Mouse (Mus musculus): ENCODE results near the gene Rmi2.
"Not testable (repeated sequence)": the region's sequence is repeated elsewhere in the genome, so short reads cannot be mapped to it uniquely, and the experiment has no call there.

Rmi2 gene

DNA sequence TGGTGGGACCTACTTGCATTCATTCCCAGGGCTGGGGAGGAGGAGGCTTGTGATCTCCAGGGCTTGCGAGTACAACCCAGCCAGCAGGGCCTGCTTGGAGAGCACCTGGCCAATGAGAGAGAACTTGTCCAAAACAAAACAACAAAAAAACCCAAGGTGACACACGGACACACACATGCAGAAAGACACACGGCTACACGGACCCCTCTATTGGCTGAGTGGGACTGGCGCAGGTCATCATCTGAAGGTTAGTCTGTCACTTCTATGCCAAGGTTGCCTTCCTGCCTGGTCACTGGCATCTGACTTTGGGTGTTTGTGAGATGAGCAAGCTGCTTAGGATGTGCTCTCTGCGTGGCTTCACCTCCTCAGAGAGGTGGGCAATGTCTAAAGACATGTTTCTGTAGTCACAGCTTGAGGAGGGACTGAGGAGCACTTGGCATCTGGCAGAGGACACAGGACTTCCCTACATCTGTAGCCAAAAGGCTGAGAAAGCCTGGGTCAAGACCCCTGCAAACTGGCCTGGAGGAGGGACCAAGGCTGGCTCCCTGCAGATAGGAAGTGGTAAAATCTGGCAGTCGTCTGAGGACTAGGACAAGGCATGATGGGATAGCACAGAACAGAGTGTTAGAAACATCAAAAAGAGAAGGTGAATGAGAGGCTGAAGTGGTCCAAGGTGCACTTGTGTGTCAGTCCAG, 6.9 kb upstream of the Rmi2 start:
- DNase-seq: no peak

GRCm38 (mm10) chr16:10828461-10828805, 6.4 kb upstream of the Rmi2 start:
- DNase-seq: peak; percentile 71

DNA sequence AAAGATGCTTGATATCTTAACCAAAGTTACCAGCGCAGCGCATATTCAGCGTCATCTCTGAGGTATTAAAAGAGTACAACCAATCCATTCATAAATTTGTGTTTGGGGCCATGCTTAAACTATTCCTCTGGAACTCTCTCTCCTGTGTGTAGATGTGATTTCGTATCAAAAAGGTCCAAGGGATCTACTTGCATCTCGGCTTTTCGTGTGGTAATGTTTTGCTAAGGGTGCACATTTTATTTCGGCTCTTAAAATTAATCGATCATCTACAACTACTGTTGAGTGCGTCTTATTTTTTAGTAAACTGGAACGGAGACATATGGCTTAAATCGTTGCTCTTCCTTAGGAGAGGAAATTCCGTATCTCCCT, 333 bp upstream of the Rmi2 start:
- no peak for DNase-seq

- no peak for DNase-seq
These were observed 1.5 kb downstream of the Rmi2 start for GRCm38 (mm10) chr16:10836388-10836787.

GRCm38 (mm10) chr16:10837250-10837649, 2.4 kb downstream of the Rmi2 start:
- no peak for DNase-seq

- no peak for DNase-seq
These were observed 3.0 kb downstream of the Rmi2 start for GRCm38 (mm10) chr16:10837903-10838302.

GRCm38 (mm10) chr16:10838487-10839245, 3.8 kb downstream of the Rmi2 start:
- peak; percentile 43 for DNase-seq

DNA sequence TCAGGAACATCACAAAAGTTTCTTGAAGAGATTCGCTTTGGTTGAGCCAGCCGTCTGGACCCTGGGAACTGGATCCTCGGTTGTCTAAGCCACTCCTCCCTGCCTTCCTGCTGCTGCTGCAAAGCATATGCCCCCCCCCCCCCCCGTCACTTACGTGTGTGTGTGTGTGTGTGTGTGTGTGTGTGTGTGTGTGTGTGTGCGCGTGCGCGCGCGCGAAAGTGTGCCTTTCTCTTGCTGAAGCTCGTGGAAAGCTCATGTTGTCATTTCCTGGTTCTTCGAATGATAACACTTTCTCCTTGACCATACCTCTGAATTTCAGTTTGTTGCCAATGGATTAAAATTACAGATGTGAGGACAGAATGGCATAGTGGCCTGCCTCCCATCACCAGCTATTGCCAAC, 5.2 kb downstream of the Rmi2 start:
- no peak for DNase-seq

DNA sequence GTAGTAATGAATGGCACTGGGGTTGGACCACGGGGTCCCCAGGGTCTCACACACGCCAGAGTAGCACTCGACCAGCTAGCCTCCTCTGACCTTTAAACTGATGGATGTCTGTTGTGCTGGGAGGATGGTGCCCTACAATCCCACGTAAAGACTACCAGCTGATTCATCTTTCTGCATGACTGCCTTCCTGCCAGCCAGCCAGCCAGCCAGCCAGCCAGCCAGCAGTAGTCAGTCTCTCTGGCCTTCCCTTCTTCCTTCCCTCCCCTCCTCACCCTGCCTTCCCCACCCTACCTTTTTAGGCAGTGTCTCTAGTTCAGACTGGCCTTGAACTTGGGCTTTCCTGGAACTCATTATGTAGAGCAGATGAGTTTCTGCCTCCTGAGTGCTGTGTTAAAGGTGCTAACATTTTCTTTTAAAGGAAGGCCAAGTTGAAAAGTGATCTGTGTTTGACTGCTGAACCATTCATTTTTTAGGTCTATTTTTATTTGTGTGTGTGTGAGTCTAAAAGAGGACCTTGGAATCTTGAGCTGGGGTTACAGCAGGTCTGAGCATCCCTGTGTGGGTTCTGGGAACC, 7.5 kb downstream of the Rmi2 start:
- peak; percentile 44 for DNase-seq

DNA sequence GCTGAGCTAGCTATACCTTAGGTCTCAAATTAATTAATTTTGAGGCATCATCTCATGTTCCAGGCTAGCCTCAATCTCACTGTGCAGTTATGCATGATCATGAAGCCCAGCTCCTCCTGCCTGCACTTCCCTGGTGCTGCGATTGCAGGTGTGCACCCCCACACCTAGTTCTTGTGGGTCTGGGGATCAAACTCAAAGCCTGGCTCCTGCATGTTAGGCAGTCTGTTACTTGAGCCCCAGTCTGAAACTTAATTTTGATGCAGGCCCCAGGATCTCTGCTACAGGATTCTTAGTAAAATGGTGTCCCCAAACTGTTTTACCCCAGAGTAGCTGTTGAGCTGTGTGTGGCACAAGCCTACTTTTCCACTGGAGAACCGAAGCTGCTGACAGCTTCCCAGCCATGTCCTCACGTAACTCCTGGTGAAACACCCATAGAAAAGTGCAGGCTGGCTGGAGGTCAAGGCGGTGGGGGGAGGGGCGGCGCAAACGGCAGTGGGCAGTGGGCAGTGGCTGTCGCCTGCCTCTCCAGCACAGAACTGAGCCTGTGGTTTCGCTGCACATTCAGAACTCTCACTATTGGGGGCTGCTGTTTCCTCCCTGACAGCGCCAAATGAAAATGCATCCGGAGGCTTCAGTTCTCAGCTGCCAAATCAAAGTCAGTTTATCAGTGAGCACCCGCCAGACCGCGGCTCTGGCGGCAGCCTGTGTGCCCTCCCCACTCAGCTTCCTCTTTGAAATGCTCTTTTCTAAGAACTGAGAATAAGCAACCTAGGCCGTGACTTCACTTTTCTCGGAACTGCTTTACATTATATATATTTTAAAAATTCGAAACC, 8.8 kb downstream of the Rmi2 start:
- DNase-seq: peak; percentile 28

GRCm38 (mm10) chr16:10844319-10844670, 9.4 kb downstream of the Rmi2 start:
- peak; percentile 30 for DNase-seq

GRCm38 (mm10) chr16:10845952-10846351, 11.1 kb downstream of the Rmi2 start:
- no peak for DNase-seq

DNA sequence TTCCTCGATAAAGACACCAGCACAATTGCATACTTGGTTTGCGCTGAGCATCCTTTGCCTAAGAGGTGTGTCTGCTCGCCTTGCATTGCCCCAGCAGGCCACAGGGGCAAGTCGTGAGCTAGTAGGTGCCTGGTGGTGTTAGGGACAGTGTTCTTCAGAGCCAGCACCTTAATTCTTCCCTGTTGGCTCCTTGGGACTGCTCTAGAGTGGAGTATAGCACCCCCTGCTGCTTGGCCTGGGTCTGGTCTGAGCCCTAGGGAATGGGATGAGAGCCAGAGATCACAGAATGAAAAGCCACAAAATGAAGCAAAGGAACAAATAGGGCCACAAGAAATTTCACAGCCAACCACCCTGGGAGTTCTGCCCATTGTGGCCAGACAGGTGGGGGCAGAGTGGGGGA, 11.6 kb downstream of the Rmi2 start:
- DNase-seq: peak; percentile 82

- peak; percentile 73 for DNase-seq
These were observed 15.4 kb downstream of the Rmi2 start for GRCm38 (mm10) chr16:10849965-10850861.

DNA sequence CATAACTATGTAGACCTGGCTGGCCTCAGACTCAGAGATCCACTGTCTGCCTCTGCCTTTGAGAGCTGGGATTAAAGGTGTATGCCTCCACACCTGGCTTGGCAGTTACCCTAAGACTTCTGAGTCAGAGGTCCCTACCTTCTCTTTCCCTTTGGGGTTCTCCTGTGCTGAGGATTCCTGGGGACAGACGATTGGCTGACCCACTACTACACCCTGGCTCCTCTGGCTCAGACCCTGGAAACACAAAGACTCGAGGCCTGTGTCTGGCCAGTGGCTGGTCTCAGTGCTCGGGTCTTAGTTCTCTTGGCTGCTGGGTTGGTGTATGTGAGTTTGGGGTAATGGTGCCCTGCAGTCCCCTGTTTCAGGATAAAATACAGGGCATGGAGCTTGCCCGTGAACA, 16.0 kb downstream of the Rmi2 start:
- no peak for DNase-seq

DNA sequence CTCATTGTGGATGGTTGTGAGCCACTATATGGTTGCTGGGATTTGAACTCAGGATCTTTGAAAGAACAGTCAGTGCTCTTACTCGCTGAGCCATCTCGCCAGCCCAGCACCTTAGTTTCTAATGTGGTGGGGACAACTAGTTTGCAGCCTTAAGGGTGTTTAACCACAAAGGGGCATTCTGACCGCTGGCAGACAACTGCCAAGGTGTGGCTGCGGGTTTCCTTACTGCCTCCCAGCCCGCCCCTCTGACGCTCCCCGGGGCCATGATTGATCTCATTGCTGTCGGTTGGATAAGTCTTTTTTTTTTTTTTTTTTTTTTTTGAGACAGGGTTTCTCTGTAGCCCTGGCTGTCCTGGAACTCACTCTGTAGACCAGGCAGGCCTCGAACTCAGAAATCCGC, 17.4 kb downstream of the Rmi2 start:
- DNase-seq: not testable (repeated sequence)

DNA sequence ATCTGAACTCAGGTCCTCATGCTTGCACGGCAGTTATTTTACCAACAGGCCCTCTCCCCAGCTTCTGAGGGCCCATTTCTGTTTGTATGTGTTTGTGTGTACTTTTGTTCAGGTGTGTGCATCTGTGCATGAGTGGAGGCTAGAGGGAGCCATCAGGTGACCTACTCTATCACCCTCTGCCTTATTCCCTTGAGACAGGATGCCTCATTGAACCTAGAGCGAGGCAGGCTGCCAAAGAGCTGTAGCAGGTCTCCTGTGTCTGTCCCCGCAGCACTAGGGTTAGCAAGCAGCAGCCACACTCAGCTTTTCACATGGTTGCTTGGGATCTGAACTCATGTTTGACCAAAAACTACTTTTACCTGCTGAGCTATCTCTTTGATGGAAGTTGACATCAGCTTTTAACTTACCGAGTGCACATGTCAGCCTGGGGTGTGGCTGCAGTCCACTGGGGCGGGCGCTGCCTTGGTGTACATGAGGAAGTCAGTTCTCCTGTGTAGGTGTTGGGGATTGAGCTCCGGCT, 24.9 kb downstream of the Rmi2 start:
- DNase-seq: no peak

DNA sequence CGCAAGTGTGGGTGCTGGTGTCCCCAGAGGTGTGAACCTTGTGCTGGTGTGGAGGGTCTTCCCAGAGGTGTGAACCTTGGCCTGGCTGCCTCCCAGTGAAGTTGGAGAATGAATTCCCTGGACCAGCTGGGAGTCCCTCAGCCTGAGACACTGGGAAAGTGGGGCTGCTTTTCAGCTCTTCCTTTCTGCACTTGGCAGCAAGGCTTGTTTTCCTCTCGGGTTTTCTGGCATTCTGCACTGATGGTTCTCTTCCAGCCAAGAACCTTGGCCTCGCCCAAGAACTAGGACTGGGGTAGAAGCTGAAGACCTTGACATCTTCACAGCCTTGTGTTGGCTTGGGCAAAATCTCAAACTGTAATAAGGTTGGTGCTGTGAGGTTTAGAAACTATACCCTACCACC, 26.5 kb downstream of the Rmi2 start:
- no peak for DNase-seq

DNA sequence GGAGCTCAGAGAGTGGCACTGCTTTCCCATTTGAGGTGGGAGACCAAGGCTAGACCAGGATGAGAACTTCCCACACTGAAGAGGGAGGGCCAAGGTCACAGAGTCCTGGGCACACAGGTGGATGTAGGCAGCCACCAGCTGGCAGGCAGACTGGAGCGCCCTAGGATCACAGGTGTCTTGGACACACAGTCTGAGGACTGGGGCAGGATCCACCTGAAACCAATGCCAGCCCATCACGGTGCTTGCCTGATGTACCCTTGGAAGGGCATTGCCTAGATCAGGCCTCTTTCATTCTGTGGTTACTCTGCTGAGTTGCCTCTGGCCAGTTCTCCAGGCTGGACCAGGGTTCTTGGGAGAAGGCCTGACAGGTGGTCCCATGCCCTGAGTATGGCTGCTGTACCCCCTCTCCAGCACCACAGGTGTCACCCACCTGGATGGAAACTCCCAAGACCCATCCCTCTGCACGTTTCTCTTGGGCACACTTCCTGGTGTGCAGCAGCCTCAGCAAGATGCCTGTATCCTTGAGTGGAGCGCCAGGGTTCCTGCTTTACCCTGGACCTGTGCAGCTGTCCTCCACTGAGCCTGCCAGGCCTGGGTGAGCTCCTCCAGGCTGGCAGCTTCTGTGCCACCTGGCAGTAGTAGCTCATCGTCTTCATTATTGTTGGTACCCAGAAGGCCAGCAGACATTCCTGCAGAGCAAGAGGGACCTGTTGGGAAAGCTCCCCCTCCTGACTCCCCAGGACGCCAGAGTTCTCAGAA, 30.2 kb downstream of the Rmi2 start:
- DNase-seq: no peak

DNA sequence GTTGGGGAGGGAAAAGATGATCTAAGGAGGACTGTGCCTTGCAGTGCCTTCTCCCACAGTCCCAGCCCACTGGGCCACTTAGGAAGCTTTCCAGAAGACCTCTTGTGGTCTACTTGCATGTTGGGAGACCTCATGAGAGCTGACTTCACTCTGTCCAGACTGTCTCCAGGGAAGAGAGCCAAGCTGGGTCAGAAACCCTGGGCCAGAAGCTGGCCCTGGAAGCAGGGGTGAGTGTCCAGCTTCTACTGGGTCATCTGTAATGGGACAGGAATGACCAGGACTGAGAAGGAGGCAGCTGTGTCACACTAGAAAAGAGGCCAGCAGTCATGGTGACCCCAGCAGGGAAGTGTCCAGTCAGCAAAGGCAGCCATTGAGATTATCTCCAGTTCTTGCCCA, 30.7 kb downstream of the Rmi2 start:
- peak; percentile 27 for DNase-seq

DNA sequence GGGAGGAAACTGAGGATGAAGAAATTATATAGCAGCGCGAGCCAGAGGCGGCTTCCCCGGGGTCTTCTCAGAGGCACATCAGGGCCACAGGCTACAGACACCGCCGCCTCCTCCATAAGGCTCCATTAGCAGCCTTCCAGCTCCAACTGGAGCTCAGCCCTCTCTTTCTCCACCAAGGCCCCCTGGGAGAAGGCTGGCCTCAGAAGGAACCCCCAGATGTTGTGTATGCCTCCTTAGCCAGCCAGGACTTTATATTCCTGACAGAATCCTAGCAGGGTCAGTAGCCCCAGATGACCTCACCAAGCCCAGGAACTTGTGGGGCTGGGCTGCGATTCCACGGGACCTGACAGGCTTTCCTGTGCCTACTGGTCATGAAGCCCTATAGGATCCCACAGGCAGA, 32.0 kb downstream of the Rmi2 start:
- no peak for DNase-seq

- DNase-seq: no peak
These were observed 32.6 kb downstream of the Rmi2 start for GRCm38 (mm10) chr16:10867501-10867900.

All from kidney, adult 9 months (tissue).